Mouse (Mus musculus) induced T-regulatory cell, adult 2 months (primary cell): Measurements from ENCODE around the gene Pdhb.

ENCODE experiments used
- DNase-seq: peaks from one replicate; pipeline ENCODE4 v3.0.0-alpha.2; 2012; ENCODE audit warnings: low read depth

Gene Pdhb

DNA sequence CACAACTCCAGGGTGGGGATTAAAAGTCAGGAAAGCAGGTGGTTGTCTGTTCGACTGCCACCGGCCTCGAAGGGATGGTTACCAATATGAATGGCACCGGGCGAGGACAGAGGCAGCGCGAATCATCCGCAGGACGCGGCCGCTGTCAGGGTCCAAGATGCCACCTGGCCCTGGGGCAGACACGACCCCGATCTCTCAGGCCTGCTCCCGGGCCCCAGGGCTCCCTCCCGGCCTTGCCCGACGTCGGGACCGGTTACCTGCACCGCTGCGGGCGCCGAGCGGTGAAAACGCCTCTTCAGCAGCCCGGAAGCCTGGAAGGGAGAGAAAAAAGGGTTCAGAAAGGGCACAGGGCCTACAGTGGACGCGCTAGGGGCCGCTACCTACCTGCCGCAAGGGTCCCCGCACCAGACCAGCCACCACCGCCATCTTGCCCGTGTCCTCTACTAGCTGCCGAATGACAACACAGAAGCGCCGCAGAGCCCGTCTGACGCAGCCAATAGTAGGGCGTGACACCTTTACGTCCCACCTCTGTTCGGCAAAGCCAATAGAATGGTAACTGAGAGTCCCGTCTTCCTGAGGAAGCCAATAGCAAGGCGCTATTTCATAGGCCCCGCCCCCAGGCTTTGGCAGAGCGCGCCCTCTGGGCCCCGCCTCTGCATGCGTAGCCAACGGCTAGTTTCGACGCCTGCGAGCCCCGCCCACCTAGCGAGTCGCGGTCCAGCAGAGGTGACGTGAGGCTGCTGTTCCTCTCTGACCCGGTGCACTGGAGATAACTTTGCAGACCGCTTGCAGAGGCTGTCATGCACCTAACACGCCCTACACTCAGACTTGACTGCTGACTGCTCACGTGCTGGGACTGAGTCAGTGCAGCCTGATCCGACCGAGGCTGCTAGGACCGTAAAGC, at the start of gene Pdhb:
Pdhb (minus strand) TSS at position 519 of the 904 bp plus-strand sequence.
- DNase-seq = peak; percentile 99

- DNase-seq = no peak
Observed at GRCm38 (mm10) chr14:8222561-8222960, 49.7 kb upstream of the Pdhb start.

- no peak for DNase-seq
Observed at GRCm38 (mm10) chr14:8220912-8221311, 48.1 kb upstream of the Pdhb start.

DNA sequence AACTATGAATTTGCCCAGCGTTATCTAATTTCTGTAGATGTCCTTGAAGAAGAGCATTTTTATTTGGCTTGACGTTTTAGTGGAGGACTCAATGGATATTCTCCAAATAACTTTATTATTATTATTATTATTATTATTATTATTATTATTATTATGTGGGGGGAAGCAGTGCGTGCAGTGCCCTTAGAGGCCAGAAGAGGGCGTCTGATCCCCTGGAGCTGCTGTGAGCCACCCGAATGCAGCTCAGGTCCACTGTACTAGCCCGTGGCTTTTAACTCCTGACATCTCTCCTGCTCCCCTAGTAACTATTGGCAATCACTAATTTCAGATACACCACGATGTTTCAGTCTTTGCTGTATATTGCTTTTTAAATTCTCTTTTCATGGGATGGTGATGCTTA, 47.5 kb upstream of the Pdhb start:
- DNase-seq = peak; percentile 29

GRCm38 (mm10) chr14:8219876-8220275, 47.1 kb upstream of the Pdhb start:
- no peak for DNase-seq

DNA sequence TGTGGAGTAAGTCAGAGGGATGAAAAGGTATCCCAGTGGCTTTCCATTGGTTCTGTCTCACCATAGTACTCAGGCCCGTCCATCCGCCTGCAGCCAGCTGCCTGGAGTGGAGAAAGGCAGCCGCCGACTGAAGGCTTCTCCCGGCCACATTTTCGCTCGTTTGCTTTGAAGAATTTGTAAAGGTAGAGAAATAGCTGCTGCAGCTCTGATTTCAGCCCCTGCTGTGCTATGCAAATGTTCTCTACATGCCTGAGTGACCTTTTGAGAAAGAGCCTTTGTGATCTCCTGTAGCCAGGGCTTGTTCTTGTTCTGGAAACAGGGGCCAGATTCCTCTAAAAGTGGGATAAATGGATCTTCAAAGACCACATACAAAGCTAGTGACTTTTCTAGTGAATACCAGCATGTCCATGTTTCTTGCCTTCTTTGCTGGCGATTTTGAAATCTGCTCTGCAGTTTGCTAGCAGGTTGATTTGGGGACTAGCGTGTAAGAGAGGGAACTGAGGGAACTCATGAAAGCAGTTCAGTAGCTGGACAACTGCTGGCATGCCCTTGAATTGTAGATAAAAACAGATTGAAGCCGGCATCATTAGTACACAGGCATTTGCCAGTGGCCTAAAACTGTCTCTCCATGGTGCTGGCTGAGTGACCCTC, 46.0 kb upstream of the Pdhb start:
- no peak for DNase-seq

DNA sequence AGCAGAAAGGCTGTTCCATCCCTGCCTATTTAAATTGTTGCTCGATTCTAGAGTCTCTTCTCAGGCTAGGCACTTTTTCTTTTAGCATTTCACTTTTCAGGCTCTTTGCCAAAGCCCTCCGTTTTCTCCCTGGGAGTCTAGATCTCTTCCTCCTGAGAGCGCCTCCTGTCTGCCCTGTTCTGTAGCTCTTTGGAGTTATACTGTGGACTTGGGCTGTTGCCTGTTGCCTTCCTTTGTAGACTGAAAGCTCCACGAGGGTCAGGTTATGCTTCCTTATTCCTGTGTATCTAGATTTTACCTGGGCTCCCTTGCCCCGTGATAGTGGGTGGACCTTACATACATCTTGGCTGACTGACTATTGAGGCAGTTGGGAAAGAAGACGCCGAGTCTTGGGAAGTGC, 45.4 kb upstream of the Pdhb start:
- DNase-seq = no peak

GRCm38 (mm10) chr14:8216100-8216499, 43.3 kb upstream of the Pdhb start:
- no peak for DNase-seq

GRCm38 (mm10) chr14:8215208-8215778, 42.5 kb upstream of the Pdhb start:
- DNase-seq = peak; percentile 18

- peak; percentile 58 for DNase-seq
Observed at GRCm38 (mm10) chr14:8214299-8215207, 41.7 kb upstream of the Pdhb start.

GRCm38 (mm10) chr14:8213803-8214224, 41.0 kb upstream of the Pdhb start, which contains the start of gene Kctd6:
Gene Kctd6, plus strand, starts transcription at chr14:8214140.
- DNase-seq = peak; percentile 96

- no peak for DNase-seq
Observed at GRCm38 (mm10) chr14:8212996-8213395, 40.2 kb upstream of the Pdhb start.

- no peak for DNase-seq
Observed at GRCm38 (mm10) chr14:8209896-8210295, 37.1 kb upstream of the Pdhb start.

GRCm38 (mm10) chr14:8208876-8209275, 36.1 kb upstream of the Pdhb start:
- no peak for DNase-seq

- no peak for DNase-seq
Observed at GRCm38 (mm10) chr14:8207543-8207942, 34.7 kb upstream of the Pdhb start.

GRCm38 (mm10) chr14:8207105-8207504, 34.3 kb upstream of the Pdhb start:
- DNase-seq = no peak

DNA sequence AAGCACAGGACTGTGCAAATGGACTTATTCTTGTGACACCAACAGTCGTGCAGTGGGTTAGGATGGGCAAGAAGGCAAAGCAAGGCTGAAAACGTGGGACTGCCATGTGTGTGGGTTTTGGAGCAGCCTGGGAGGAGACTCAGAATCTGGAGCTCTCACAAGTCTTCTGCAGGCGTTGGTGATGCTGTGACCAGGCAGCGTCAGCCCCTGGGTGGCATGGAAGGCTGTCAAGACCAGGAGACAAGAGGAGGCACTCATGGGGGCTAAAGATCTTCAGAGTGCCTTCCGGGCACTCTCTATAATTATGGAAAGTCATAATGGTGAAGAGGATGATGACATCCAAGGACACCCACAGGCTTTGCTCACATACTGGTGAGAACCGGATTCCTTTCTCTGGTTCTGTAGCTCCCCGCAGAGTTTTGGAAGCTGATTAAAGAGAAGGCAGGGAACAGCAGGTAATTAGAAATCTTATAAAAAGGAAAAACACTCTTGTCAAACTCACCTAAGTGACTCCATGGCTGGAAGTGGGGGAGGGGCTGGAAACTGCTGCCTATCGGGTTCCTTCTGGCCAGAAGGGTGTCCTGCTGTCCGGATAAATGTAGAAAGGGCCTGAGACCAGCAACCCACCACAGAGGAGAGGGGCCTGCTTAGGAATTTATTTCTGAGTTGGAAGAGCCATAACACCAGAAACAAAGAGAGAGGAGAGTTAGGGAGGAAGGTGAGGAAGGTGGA, 33.5 kb upstream of the Pdhb start:
- no peak for DNase-seq

GRCm38 (mm10) chr14:8201715-8202114, 28.9 kb upstream of the Pdhb start:
- no peak for DNase-seq

GRCm38 (mm10) chr14:8200769-8201168, 27.9 kb upstream of the Pdhb start:
- DNase-seq = no peak

DNA sequence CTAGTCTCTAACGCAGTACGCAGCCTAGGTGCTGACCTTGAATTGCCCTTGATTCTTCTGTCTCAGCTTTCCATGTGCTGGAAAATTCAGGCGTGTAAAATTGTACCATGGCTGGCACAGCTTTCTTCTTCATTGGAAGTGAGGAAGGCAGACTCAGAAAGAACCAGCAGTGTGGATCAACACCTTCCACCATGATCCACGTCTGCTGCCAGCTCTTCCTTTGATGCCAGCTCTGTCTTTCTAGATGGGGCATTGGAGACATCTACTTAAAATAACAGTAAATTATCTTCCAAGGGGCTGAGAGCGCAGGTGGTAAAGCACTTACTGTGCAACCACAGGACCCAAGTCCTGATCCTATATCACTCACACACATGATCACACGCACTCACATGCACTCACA, 19.9 kb upstream of the Pdhb start:
- no peak for DNase-seq

GRCm38 (mm10) chr14:8191331-8191965, 18.6 kb upstream of the Pdhb start:
- no peak for DNase-seq
